Mouse (Mus musculus) embryonic fibroblast, embryonic 13.5 days (primary cell): ENCODE measurements at regions not wholly inside any gene's neighbourhood (a gene's known extent, or its start where the extent isn't known, plus 50 kb on each side); places are given as distances from the start of the nearest gene placed in this dataset.

Source experiments
- CTCF ChIP-seq: IDR thresholded peaks from 2 replicates; pipeline ENCODE4 v1.5.1; 2011; ENCODE audit warnings: mild to moderate bottlenecking, control low read depth, low read length, moderate library complexity, borderline replicate concordance; ENCODE audit not compliant: insufficient read depth
- POLR2A ChIP-seq: IDR thresholded peaks from 2 replicates; pipeline ENCODE4 v1.6.1; 2011; ENCODE audit warnings: low read depth, mild to moderate bottlenecking, control low read depth, low read length, moderate library complexity

DNA sequence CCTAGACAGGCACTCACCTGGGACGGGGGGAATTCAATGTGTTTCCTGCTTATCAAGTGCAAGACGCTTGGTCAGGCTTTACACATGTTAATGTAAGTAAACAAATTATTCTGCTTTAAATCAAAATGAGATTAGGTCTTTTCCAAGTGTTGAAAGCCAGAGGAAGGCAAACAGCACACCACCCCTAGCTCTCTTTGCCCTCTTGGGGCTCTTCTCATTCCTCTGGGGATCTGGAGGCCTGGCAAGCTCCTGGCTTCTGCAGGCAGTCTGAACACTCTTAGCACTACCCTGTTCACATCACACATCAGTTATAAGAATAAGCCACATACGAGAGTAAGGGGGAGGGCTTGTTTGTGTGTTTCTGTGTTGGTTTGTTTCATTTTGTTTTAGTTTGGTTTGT is 142.8 kb upstream of the Hes1 start:
- TF ChIP-seq CTCF (no peak), POLR2A (no peak)
